Mouse (Mus musculus) ovary, adult 2 months (tissue): ENCODE data around the gene Pak3. TPM values are rescaled to one million over a fixed set of nuclear protein-coding genes. Genes with fewer than 3 reads are reported as not detected.

Source experiments
- polyA plus RNA-seq: library from polyadenylated mRNA; depleted of rRNA; stranded (reverse); fragments of >200 nt; gene quantifications from 2 replicates; pipeline ENCODE4 v1.2.3, GENCODE M21; 2012; rRNA removed

Gene Pak3
- polyA plus RNA-seq, result 4.3 and 5.4 TPM in 2 replicates

DNA sequence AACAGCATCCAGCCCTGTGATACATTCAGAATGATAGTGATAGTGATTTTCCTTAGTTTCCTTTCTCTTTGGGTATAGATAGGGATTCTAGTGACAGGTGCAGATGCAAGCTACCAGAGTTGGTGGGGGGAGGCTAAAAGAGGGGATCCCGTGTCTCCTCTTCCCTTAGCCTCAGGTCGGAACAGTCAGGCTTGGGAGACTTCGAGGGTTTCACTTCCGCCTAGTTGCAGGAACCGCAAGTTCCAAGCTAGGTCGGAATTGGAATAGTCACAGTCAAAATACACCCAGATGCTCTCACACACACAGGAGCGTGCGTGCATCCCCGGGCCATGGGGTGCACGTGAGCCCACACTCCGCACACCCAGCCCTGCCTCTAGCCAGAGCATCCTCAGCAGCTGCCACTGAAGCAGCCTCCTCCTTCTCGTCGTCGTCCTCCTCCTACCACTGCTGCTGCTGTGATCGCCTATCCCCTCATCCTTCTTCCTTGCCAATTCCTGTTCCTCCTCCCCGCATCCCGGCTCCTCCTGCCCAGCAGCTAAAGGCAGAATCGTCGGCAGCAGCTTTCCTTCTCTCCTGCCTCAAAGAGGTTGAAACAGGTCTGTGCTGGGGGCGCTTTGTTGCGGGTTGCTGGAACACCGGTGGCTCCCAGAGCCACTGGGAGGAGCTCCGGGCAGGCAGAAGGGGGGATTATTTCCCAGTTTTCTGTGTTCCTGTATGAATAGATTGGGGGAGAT is at the start of gene Pak3:
Gene Pak3 (plus strand): TSS at position 424 of the 734 bp plus-strand sequence.

DNA sequence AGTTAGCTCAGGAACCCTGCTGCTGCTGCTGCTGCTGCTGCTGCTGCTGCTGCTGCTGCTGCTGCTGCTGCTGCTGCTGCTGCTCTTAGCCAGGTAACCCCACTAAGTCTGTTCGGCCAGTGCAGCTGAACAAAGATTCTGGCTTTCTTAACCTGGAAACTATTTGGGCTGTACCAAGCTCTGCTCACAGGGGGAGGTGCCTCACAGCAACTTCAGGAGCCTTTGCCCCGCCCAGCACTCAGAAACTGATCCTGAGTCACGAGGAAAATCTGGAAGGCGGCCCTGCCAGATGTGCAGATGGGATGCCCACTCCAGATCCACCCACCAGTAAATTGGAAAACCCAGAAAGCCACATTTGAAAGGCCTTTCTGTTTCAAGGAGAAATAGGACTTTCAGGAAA is 308.8 kb downstream of the Pak3 start, which contains the start of gene Capn6:
Gene Capn6 (minus strand): TSS at position 203 of the 400 bp plus-strand sequence.

Other genes starting within 250 kb of the Pak3 start
- gene Chrdl1, start 124.3 kb upstream of the Pak3 start, polyA plus RNA-seq, result 4.0 and 6.2 TPM in 2 replicates